Mouse (Mus musculus): Measurements from ENCODE around the gene Terb1.

The Terb1 gene

DNA sequence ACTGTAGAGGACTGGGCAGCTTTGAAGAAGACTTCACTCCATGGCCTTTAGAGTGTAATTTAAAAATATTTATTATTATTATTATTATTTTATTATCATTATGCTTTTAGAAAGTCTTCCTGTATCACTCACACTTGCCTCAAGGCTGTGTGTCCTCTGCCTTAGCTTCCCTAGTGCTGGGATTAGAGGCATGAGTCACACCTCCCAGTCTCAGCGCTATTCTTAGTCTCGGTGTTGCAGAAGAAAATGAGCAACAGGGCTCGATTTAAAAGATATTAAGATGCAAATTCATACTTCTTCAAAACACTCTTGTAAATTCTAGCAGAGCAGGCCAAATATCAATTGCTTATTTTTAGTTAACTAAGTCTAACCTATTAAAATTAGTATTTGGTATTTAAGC, 60.9 kb downstream of the Terb1 start:
- DNase-seq (ENCODE audit: low spot score): no peak

DNA sequence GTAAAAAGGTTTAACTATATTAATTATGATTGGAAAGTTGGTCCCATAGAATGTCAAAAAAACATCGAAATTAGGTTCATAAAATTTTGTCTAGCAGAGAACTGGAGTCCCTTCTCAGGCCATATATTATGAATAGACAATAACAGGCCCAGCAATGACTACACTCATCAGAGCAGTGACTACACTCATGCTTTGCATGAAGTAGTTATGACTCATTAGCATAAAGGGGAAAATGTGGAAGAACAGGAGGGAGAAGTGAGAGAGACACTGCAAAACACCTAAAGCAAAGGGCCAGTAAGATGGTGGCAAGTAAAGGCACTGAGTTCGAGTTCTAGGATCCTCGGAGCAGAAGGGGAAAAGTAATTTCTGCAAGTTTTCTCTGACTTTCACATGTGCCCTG, 63.7 kb downstream of the Terb1 start:
- no peak for DNase-seq (ENCODE audit: low spot score)

DNA sequence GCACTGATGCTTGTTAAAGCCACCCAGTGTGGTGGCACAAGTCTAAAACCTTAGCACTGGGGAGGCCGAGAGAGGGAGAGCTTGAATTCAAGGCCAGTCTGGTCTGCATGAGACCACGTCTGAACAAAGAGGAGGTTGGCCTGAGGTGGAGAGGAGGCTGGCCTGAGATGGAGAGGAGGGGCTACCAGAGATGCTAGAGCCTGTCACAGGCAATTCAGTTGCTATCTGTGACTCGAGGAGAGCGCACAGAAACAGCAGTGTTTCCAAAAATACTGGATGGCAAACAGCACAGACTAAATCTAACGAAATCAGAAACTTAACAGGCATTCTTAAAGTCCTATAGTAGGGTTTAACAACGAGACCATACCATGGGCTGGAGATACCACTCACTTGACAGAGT, 64.5 kb downstream of the Terb1 start:
- DNase-seq (ENCODE audit: low spot score): no peak

DNA sequence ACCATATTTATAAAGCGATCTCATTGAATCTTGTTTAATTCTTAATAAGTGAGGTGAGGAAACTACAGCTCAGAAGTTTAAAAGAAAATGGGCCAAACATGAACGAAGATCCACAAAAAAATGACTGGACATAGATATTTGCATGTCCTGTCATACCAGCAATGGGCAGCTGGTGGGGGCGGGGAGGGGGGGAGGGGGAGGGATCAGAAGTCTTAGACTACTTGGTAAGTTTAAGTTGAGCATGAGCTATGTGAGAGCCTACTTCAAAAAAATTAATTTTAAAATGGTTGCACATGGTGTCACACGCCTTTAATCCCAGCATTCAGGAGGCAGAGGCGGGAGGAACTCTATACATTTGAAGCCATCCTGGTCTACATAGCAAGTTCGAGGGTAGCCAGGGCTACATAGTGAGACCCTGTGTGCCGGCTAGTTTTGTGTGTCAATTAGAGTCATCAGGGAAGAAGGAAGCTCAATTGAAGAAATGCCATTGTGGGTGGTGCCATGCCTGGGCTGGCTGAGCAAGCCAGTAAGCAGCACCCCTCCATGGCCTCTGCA, 66.5 kb downstream of the Terb1 start:
- DNase-seq (ENCODE audit: low spot score): no peak

DNA sequence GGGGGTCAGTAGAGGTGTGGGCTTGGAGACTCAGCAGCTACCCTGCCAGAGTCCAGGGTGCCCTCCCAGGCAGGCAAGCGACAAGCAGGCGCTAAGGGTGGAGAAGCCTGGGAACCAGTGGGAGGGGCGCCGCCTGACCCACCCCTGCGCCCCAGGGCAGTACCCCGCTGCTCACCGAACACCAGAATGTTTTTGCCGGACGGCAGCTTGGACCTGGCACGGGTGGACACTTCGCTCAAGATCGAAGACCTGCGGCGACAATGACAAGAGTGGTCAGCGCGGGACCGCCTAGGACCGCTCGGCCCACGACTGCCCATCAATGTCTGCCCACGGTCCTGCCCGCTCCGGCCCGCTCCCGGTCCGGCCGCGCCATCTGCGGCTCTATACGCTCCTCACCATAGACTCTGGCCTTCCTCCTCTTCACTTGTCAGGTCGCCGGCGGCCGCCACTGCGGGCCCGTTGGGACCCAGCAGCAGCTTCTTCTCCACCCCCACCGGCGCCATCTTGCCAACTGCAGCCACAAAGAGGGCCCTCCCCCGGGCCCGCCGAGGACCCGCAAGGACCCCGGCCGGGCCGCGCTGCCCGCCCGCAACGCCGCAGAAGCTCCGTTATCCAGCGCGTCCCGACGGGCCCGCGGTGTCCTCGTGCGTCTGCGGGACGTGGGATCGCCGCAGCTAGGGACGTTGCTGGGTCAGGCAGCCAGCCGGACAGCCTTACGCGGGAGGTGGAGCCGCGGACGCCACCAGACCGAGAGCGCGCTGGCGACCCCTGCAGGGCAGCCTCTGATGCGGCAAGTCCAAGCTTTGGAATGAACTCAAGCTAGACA, 67.2 kb downstream of the Terb1 start, which contains the start of gene Dync1li2:
Gene Dync1li2, minus strand, starts transcription at position 749 of the 826 bp plus-strand sequence.
- peak; percentile 90 for DNase-seq (ENCODE audit: low spot score)

DNA sequence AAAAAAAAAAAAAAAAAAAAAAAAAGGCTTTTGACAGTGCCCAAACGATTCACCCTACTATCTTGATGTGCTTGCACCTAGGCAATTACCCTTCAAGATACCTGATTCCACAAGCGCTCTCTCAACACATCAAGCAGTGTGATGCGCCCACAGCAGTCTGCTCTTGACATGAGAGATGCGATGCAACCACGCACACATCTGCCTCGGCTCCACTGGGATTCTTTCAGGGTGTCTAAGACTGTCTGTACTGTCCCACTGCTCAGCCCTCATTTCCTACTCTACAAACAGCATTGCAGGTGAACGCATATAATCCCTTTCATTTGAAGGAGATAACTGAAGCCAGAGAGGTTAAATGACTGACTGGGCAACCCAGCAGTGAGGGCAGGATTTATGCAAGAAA, 68.1 kb downstream of the Terb1 start:
- no peak for DNase-seq (ENCODE audit: low spot score)

DNA sequence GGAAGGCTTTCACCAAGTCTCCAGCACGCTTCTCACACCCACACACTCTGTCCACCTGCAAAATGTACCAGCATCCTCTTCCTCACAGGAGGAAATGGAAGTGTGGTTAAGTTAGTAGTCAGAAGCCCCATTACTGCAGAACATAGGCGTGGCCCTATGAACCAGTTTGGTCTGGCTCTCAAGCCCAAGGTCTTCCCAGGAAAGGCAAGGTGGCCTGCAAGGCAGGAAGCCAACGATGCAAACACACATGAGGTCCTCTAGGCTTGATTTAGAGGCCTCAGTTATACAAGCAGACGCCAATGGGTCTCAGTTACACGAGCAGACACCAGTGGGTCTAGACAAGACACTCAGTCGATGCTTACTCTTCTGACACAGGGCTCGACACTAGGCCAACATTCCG, 70.2 kb downstream of the Terb1 start:
- no peak for DNase-seq (ENCODE audit: low spot score)

DNA sequence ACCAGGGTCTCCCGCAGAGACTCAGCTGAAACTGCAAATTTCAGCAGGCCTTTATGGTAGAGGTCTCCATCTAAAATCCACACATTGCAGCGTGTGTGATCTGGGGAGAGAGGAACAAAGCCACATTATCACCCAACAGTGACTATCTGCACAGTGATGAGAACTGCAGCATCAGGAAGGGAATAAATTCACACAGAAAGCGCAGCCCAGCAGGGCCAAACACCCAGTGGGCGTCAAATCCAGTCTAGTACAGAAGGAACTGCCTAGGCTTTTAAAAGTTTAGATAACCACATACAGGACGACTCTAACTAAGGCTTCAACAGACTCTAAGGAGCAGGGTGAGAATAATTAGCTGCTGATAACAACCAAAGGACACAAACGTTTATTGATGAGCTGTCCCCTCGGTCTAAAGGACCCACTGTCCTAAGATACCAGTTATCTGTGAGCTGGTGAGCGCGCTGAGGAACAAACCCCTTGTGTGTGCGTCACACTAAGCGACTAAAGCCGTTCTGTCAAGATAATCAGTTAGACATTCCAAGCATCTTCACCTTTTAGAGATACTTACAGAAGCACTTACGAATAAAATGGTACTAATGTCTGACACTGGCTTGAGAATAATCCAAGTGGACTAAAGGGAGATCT, 72.1 kb downstream of the Terb1 start:
- DNase-seq (ENCODE audit: low spot score): no peak

DNA sequence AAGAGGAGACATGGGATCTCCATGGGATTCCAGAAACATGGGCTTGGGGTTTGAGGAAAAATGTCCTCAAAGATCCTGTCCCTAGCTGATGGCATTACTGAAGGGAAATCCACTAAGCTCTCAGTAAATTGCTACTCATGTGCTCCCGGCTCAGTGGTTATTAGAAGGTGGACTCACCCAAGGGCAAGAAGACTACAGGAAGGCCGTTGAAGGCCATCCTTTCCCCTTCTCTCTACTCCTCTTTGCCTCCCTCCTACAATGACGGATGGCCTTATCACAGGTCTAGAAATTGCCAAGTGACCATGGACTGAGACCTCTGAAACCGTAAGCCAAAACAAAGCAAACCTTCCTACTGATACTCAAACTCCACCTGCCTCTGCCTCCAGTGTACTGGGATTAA, 73.1 kb downstream of the Terb1 start:
- DNase-seq (ENCODE audit: low spot score): no peak

DNA sequence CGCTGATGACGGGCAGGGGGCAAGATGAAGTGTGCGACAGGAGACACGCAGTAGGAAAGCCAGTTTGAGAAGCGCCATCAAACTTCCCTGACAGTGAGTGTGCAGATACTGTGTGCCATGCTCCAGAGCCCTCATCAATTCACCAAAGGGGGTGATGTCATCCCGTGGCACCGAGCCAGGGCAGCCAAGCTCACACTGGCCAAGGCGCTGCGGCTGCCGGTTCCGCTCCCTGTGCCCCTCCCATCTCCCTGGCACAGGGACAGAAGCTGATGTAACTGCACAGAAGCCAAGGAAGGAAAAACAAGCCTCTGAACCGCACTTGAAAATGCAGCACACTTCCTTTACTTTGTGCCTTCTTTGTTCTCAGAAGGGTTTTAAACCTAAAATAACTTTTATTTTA, 73.7 kb downstream of the Terb1 start:
- peak; percentile 97 for DNase-seq (ENCODE audit: low spot score)

DNA sequence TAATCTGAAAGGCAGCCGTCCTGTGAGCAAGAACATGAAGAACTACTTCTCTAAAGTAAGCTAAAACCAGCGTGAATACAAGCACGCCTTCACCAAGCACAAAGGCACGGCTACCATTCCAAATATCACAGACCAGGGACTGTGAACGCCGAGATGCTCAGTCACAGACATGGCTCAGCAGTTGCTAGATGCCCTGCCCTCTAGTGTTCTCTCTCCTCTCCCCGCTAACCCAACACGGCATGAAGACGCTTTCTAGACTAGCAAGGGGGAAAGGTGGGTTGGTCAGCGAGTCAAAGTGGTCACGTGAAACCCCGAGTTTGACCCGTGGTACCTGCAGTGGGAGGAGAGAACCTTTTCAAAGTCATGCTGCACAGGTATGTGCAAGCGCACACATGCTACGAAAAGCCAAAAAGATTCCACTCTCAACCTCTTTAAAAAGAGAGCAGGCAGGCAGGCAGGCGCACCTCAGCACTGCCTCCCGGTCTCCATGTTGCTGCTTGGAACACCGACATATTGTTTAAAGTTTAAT, 74.8 kb downstream of the Terb1 start:
- DNase-seq (ENCODE audit: low spot score): no peak

DNA sequence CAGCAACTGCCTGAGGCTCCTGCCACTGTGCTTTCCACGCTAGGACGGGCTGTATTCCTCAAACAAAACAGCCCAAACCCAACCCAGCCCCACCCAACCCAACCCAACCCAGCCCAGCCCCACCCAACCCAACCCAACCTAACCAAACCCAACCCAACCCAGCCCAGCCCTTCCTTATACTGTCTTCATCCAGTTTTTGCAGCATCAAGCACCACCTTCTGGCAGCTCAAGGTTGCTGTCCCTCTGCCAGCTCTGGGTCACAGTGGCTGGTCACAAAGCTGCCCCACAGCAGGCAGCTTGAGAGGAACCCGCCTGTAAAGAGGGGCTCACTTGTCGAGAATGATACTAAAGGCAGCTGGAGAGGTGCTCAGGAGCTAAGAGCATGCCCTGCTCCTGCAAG, 75.4 kb downstream of the Terb1 start:
- no peak for DNase-seq (ENCODE audit: low spot score)

DNA sequence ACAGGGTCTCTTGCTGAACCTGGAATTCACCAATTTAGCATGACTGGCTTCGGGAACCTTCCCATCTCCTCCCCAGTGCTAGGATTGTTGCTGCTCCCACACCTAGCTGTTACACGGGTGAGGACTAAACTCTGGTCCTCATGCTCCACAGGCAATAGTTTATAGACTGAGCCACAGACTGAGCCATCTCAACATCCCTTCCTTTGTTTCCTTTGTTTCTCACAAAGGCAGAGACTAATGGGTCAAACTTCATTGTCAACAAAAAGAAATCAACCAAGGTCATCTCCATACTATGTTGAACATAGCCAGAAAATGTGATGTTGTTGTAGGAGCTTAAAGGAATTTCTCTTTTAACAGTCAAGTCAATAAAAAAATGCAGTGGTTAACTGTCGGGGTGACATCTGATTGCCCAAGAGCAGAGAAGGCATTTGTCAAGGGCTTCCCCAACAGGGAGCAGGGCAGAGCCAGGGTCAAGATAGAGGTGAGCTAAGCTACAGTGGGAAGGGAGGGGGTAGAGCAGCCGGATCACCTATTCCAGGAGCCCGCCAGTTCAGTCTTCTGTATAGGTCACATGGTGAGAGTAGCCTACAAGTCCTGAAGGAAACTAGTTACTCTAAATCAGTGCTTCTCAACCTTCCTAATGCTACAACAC, 76.4 kb downstream of the Terb1 start:
- DNase-seq (ENCODE audit: low spot score): no peak

DNA sequence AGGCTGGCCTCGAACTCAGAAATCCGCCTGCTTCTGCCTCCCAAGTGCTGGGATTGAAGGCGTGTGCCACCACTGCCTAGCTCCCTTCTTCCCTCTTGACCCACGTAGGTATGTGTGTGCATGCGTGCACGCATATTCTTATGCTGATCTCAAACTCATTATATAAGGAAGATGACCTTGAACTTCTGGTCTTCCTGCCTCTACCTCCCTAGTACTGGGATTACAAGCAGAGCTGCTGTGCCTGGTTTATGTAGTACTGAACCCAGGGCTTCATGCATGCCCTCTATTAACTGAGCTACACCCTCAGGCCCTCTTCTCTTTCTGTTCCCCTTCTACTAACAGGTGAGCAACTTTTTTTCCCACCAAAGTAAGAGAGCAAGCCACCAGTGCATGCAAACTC, 77.1 kb downstream of the Terb1 start:
- DNase-seq (ENCODE audit: low spot score): no peak

DNA sequence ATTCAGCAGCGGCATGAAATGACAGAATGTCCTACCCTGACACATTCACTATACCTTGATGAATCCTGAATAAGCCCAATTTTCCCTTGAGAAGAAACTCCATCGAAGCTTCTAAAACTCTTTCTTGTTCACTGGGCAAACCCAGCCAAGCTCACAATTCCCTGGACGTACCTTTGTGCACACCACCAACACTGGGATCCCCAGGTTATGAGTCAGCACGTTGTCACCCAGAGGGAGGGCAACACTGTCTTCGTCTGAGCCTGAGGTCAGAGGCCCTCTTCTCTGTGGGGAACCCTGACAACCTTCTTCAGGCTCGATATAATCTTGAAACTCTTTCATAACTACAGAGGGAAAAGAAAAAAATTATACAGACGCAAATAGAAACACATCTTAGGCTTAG, 79.5 kb downstream of the Terb1 start:
- no peak for DNase-seq (ENCODE audit: low spot score)

DNA sequence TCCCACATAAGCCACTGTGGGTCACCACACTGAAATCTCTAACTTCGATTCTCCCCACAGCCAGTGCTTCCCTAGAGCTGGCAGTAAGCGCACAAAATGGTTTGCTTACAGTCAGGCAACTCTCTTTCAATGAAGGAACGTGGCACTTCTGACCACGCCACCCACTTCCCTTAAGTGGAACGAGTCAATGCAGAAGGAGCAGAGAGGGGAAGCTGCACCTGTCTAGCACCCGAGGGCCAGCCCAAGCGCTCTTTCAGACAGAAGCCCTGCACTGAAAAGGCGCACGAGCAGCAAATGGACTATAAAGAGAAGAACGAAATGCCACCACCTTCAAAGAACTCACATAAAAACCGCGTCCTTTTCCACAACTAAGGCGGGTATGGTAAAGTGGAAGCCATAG, 82.0 kb downstream of the Terb1 start:
- no peak for DNase-seq (ENCODE audit: low spot score)

DNA sequence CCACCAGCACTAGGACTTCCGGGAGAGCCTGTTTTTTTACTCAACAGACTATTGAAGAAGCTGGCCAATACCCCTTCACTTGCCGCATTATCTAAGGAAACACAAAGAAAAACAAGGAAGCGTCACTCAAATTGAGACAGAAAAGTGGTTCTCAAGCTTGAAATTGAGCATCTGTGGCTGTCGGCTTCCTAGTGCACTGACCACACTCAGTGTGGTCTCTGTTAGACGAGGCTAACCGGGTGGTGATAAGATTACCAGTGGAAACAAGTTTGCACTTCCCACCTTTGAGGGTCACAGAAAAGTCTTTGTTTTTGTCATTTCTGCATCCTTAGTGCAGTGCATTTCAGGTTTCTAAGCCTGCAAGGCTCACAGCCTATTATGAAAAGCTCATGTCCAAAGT, 87.4 kb downstream of the Terb1 start:
- no peak for DNase-seq (ENCODE audit: low spot score)

DNA sequence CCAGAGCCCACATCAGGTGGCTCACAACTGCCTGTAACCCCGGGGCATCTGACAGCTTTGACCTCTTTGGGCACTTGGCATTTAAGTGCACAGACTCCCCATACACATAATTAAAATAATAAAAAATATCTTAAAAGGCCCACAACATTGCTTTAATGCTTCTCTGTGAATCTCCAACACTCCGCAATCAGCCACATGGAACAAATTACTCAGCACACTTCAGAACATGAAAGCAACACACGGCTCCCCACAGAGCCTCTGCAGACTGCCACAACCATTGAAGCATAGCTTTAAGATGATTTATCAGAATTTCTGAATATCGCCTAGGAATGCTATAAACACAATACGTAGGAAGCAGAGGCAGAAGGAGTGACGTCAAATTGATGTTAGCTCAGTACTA, 93.7 kb downstream of the Terb1 start:
- no peak for DNase-seq (ENCODE audit: low spot score)

DNA sequence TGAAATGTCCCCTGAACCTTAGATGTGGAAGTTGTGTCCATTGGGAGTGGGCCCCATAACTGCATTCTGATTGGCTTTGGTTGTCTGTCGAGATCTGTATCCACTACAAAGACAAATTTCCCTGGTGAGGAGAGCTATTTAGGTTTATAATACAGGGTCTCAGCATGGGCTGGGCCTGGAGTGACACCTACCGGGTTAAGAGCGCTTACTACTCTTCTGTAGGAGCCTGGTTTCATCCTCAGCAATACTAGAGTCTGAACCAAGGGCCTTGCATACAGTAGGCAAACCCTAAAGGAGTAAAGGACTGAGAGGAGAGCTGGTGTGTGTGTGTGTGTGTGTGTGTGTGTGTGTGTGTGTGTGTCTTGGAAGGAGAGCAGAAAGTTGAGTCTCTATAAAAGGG, 95.5 kb downstream of the Terb1 start:
- DNase-seq (ENCODE audit: low spot score): no peak

DNA sequence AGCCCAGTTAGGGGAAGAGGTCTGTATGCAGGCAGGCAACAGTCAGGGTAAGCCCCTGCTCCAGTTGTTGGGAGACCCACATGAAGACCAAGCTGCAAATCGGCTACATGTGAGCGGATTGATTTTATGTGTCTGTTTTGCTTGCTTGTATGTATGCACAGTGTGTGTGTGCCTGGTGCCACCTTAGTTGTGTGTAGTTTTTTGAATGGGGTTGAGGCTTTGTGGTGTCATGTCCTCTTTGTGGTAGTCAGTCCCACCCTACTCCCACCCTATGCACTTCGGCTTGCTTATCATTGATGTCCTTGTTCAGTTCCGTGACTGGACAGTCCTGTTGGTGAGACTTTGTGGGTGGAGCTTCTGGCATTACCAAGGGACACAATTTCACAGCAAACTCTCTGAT, 95.9 kb downstream of the Terb1 start:
- no peak for DNase-seq (ENCODE audit: low spot score)

DNA sequence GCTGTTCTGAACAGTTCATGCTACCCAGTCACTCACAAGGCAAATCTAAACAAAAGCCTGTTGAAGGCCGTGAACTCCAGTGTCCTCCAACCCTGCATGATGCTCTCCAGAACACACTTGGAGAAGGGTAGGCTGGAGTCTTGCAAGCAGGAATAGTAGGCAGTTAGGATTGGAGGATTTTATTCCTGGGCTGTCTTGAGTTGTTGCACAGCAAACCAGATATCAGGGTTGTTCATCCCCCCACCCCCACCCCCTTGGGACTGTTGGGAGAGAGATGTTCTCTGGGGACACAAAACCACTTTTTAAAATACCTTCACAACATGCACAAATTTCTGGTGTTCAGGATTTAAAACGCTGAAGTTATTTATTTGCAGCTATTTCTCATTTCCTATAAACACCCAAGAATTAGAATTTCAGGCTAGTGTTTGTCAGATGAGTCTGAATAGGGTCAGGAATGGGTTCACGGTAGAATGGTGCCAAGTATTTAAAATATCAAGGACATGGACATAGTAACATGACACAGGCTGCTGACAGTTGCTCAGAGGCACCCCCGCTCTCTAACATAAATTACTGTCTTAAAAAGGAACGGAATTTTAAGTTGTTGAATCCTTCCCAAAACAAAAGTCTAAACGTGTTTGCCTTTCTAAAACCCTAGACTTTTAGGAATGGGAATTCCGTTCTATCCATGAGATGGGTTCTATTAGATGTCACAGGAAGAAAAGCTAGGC, 96.7 kb downstream of the Terb1 start:
- DNase-seq (ENCODE audit: low spot score): no peak

DNA sequence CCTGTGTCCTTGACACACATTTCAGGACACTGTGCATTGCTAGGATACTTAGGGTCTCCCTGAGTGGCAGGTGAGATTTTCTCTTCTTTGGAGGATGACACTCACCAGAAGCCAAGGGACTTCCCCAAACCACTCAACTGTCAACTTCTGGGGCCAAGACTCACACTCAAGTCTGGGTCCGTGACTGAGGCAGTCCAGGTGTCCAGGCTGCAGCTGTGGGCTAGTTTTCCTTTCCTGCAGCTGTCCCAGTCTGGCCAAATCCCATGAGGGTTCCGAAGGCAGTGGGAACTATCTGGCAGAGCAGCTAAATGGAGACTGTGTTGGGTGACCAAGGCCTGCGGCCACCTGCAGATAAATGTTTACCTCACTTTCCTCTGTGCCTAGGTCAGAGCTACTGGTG, 97.7 kb downstream of the Terb1 start:
- no peak for DNase-seq (ENCODE audit: low spot score)

Measured in layer of hippocampus, adult 9-10 months (tissue).